Mouse (Mus musculus): ENCODE results near the gene Ccdc32.

GRCm38 (mm10) chr2:119072397-119072796 is 43.2 kb upstream of the Ccdc32 start:
- TF ChIP-seq CTCF (IDR thresholded peaks at IDR 0.05; ENCODE audit: extremely low read depth, insufficient read depth, insufficient read length, insufficient replicate concordance) (no peak), POLR2A (IDR thresholded peaks at IDR 0.05; ENCODE audit: low read depth, low read length) (no peak)
